Mouse (Mus musculus) ES-E14 (cell line): Measurements from ENCODE around the gene Gphb5. TPM values are rescaled to one million over a fixed set of nuclear protein-coding genes. Genes with fewer than 3 reads are reported as not detected.

Source experiments
- DNase-seq: peaks from one replicate; pipeline ENCODE4 v3.0.0-alpha.2; 2013; ENCODE audit warnings: low read depth, low spot score
- H3K27ac ChIP-seq: 2 replicates; pipeline ENCODE4 v1.5.1; 2012; ENCODE audit warnings: low read depth, mild to moderate bottlenecking, low read length, moderate library complexity, mixed read lengths; ENCODE audit not compliant: poor library complexity, insufficient read depth, severe bottlenecking
- H3K36me3 ChIP-seq: 2 replicates; pipeline ENCODE4 v1.6.1; 2012; ENCODE audit warnings: mild to moderate bottlenecking, low read length, moderate library complexity, mixed read lengths; ENCODE audit not compliant: control insufficient read depth, poor library complexity, insufficient read depth, severe bottlenecking
- H3K4me1 ChIP-seq, 2 experiments: fragments of 150-350 bp in 1 of 2; sonication (generic) in 1 of 2; 2 replicates each; pipeline ENCODE4 v1.6.1; 2012; ENCODE audit warnings: low read length in 2 of 2, mild to moderate bottlenecking in 1 of 2, mixed read lengths in 1 of 2; ENCODE audit not compliant: control insufficient read depth in 2 of 2, insufficient read depth in 2 of 2, poor library complexity in 1 of 2
- H3K4me3 ChIP-seq, 2 experiments: fragments of 150-350 bp in 1 of 2; sonication (generic) in 1 of 2; 2 replicates each; pipeline ENCODE4 v1.5.1; 2012; ENCODE audit warnings: low read length in 2 of 2, low read depth in 1 of 2, mild to moderate bottlenecking in 1 of 2, mixed read lengths in 1 of 2; ENCODE audit not compliant: insufficient read depth in 1 of 2, poor library complexity in 1 of 2, severe bottlenecking in 1 of 2
- H3K9ac ChIP-seq: 2 replicates; pipeline ENCODE4 v1.6.1; 2012; ENCODE audit warnings: low read depth, mild to moderate bottlenecking, low read length, mixed read lengths; ENCODE audit not compliant: poor library complexity, insufficient read depth, severe bottlenecking
- H3K9me3 ChIP-seq: fragments of 150-350 bp; sonication (generic); 2 replicates; pipeline ENCODE4 v1.6.1; 2012; ENCODE audit warnings: low read depth, mild to moderate bottlenecking, low read length; ENCODE audit not compliant: control insufficient read depth, insufficient read depth
- CHD2 ChIP-seq: IDR thresholded peaks from 2 replicates; pipeline ENCODE4 v1.6.1; 2014; ENCODE audit warnings: mild to moderate bottlenecking, low read depth, low read length, inconsistent platforms
- HCFC1 ChIP-seq: IDR thresholded peaks from 2 replicates; pipeline ENCODE4 v1.6.1; 2012; ENCODE audit warnings: low read length, inconsistent platforms, borderline replicate concordance; ENCODE audit not compliant: insufficient read depth
- MAFK ChIP-seq: IDR thresholded peaks from 2 replicates; pipeline ENCODE4 v1.6.1; 2014; ENCODE audit warnings: mild to moderate bottlenecking, low read depth, low read length, inconsistent platforms; ENCODE audit not compliant: insufficient read depth
- ZC3H11A ChIP-seq: IDR thresholded peaks from 2 replicates; pipeline ENCODE4 v1.6.1; 2012; ENCODE audit warnings: low read depth, mild to moderate bottlenecking, inconsistent platforms, low read length, borderline replicate concordance
- ZNF384 ChIP-seq: IDR thresholded peaks from 2 replicates; pipeline ENCODE4 v1.6.1; 2012; ENCODE audit warnings: low read depth, low read length, inconsistent platforms
- in situ Hi-C, 2 experiments: fragments of 600-800 bp; cut with MboI; formaldehyde crosslinking; loops; one replicate each; pipeline ENCODE4 v1.15.1; 2025; ENCODE audit warnings: low sequenced_read_pairs in 2 of 2, inconsistent platforms in 1 of 2; ENCODE audit not compliant: unreplicated experiment in 2 of 2
- total RNA-seq: library from RNA; depleted of rRNA; stranded (reverse); fragments of 300-350 nt; gene quantifications from 2 replicates; pipeline ENCODE4 v1.2.3, GENCODE M21; 2012; rRNA removed

Gphb5 gene
- total RNA-seq, result not detected in 2 replicates

GRCm38 (mm10) chr12:75416681-75417080 is at the start of gene Gphb5:
Gene Gphb5 (minus strand): TSS chr12:75416781.
- Histone ChIP-seq H3K9me3 (no peaks in the 10 kb centered on the region), H3K9ac (no peak within 1 kb of the TSS), H3K4me1 (no peaks in the 10 kb centered on the region), H3K27ac (no peak within 1 kb of the TSS), H3K36me3 (no peaks in the 10 kb centered on the region), H3K4me3 (no peak within 1 kb of the TSS)
- in situ Hi-C loops, result no loop called here
- no peak for DNase-seq
- TF ChIP-seq HCFC1 (no peak), ZNF384 (no peak), MAFK (no peak), ZC3H11A (no peak), CHD2 (no peak)

GRCm38 (mm10) chr12:75466206-75466605 is 49.6 kb upstream of the Gphb5 start:
- no peak for DNase-seq
- no peak overlapping the region for H3K27ac ChIP-seq
- H3K4me1 ChIP-seq, result peaks cover 0 to 4% of the 10 kb centered on the region in 2 experiments; a peak in 2 of 4 replicates
- in situ Hi-C loops, result loop anchor here in 1 of 2 experiments (10.0 kb wide), 1 partner anchor 169 kb away; no protein-coding TSS in a partner anchor
- TF ChIP-seq ZC3H11A (no peak), CHD2 (no peak), ZNF384 (no peak), HCFC1 (no peak), MAFK (no peak)
- H3K36me3 ChIP-seq, result peaks cover 2% of the 10 kb centered on the region; the same call in 1 of the 2 replicates
- no peak overlapping the region for H3K9ac ChIP-seq
- H3K9me3 ChIP-seq, result no peaks in the 10 kb centered on the region
- H3K4me3 ChIP-seq, result no peak overlapping the region

- peaks cover 0 to 4% of the 10 kb centered on the region in 2 experiments; a peak in 2 of 4 replicates for H3K4me1 ChIP-seq
- no peak for TF ChIP-seq HCFC1
- no peak overlapping the region for H3K27ac ChIP-seq
- no peak overlapping the region for H3K4me3 ChIP-seq
- in situ Hi-C loops, result loop anchor here in 1 of 2 experiments (10.0 kb wide), 1 partner anchor 171 kb away; no protein-coding TSS in a partner anchor
- H3K9me3 ChIP-seq, result no peaks in the 10 kb centered on the region
- no peak for DNase-seq
- H3K36me3 ChIP-seq, result peaks cover 4% of the 10 kb centered on the region
- H3K9ac ChIP-seq, result no peak overlapping the region
These were observed 47.6 kb upstream of the Gphb5 start for GRCm38 (mm10) chr12:75464016-75464769.

- no peaks in the 10 kb centered on the region for H3K9me3 ChIP-seq
These were observed 44.0 kb upstream of the Gphb5 start for GRCm38 (mm10) chr12:75460561-75460960.

More at GRCm38 (mm10) chr12:75460561-75460960, 44.0 kb upstream of the Gphb5 start:
- DNase-seq, result no peak
- TF ChIP-seq MAFK (no peak), ZC3H11A (no peak), HCFC1 (no peak), ZNF384 (no peak)
- in situ Hi-C loops, result loop anchor here in 1 of 2 experiments (10.0 kb wide), 1 partner anchor 174 kb away; no protein-coding TSS in a partner anchor
- Histone ChIP-seq H3K4me3 (no peak overlapping the region), H3K4me1 (peaks cover 2 to 6% of the 10 kb centered on the region in 2 experiments; a peak in 1 of 4 replicates), H3K9ac (no peak overlapping the region), H3K27ac (no peak overlapping the region), H3K36me3 (peaks cover 4% of the 10 kb centered on the region)
